Mouse (Mus musculus) midbrain, embryonic 12.5 days (tissue): Measurements from ENCODE around the gene Gm10153. TPM values are rescaled to one million over a fixed set of nuclear protein-coding genes. Genes with fewer than 3 reads are reported as not detected.
"Not testable (repeated sequence)": the region's sequence is repeated elsewhere in the genome, so short reads cannot be mapped to it uniquely, and the experiment has no call there.

Experiments used
- ATAC-seq: fragments of 200-750 bp; cut with Nextera tagmentation; 2 replicates; pipeline ENCODE4 v1.8.0; 2017; ENCODE audit warnings: low read depth, moderate TSS enrichment, moderate library complexity; ENCODE audit not compliant: low FRiP score
- H3K27ac ChIP-seq: fragments of 300-500 bp; sonication (generic); replicated peaks from 2 replicates; pipeline ENCODE4 v1.5.1; 2016; ENCODE audit warnings: mild to moderate bottlenecking
- H3K27me3 ChIP-seq: fragments of 300-500 bp; sonication (generic); 2 replicates; pipeline ENCODE4 v1.6.1; 2016; ENCODE audit warnings: mild to moderate bottlenecking
- H3K36me3 ChIP-seq: fragments of 300-500 bp; sonication (generic); 2 replicates; pipeline ENCODE4 v1.6.1; 2016
- H3K4me1 ChIP-seq: fragments of 300-500 bp; sonication (generic); 2 replicates; pipeline ENCODE4 v1.6.1; 2016
- H3K4me2 ChIP-seq: fragments of 300-500 bp; sonication (generic); replicated peaks from 2 replicates; pipeline ENCODE4 v1.6.1; 2016; ENCODE audit warnings: mild to moderate bottlenecking, moderate library complexity
- H3K4me3 ChIP-seq: fragments of 300-500 bp; sonication (generic); 2 replicates; pipeline ENCODE4 v1.5.1; 2016; ENCODE audit warnings: mild to moderate bottlenecking
- H3K9ac ChIP-seq: fragments of 300-500 bp; sonication (generic); replicated peaks from 2 replicates; pipeline ENCODE4 v1.6.1; 2016; ENCODE audit warnings: mild to moderate bottlenecking, moderate library complexity
- H3K9me3 ChIP-seq: fragments of 300-500 bp; sonication (generic); 2 replicates; pipeline ENCODE4 v1.6.1; 2016; ENCODE audit warnings: mild to moderate bottlenecking
- WGBS: fragments of 180-500 bp; shearing (Covaris S2); methylation state at CpG from one replicate; pipeline ENCODE4 v1.1.7; 2016; 5-methylcytosine and 5-hydroxymethylcytosine counted together
- polyA plus RNA-seq: library from polyadenylated mRNA; unstranded; fragments of >200 nt; fragmentation: Nextera tagmentation; extraction: Ambion mirVana; gene quantifications from 2 replicates; pipeline ENCODE4 v1.2.1, GENCODE M21; 2016

Gene Gm10153
- not detected in 2 replicates for polyA plus RNA-seq

- no peak within 1 kb of the TSS for H3K27ac ChIP-seq
- H3K4me3 ChIP-seq, result no peak within 1 kb of the TSS
- no peaks in the 10 kb centered on the region for H3K36me3 ChIP-seq
- H3K27me3 ChIP-seq, result no peaks in the 10 kb centered on the region
- 53% methylated on average over 2 of the region's 2 CpGs for WGBS
- H3K4me2 ChIP-seq, result no peak within 1 kb of the TSS
- ATAC-seq, result no peak
- H3K9me3 ChIP-seq, result no peaks in the 10 kb centered on the region
- no peaks in the 10 kb centered on the region for H3K4me1 ChIP-seq
- H3K9ac ChIP-seq, result no peak within 1 kb of the TSS
These were observed at the start of gene Gm10153 for GRCm38 (mm10) chr7:142190289-142190688. TSS of gene Gm10153 (minus strand) at chr7:142190389.

- Histone ChIP-seq H3K27ac (no peak overlapping the region), H3K4me1 (no peaks in the 10 kb centered on the region), H3K4me2 (no peak overlapping the region), H3K9ac (no peak overlapping the region), H3K9me3 (peaks cover 15% of the 10 kb centered on the region), H3K36me3 (no peaks in the 10 kb centered on the region), H3K27me3 (no peaks in the 10 kb centered on the region), H3K4me3 (no peak overlapping the region)
- WGBS, result 24% methylated on average over 1 of the region's 1 CpGs
- ATAC-seq, result no peak
These were observed 41.4 kb upstream of the Gm10153 start for GRCm38 (mm10) chr7:142231540-142231939.

GRCm38 (mm10) chr7:142229871-142230270 lies 39.7 kb upstream of the Gm10153 start, which contains the start of gene Krtap5-5:
TSS of gene Krtap5-5 (minus strand) at chr7:142229971.
- H3K9me3 ChIP-seq, H3K4me1 ChIP-seq: not testable (repeated sequence)
- 64% methylated on average over 3 of the region's 3 CpGs for whole genome bisulfite sequencing

GRCm38 (mm10) chr7:142224518-142224917 lies 34.3 kb upstream of the Gm10153 start:
- Histone ChIP-seq H3K27ac (no peak overlapping the region), H3K4me3 (no peak overlapping the region), H3K9me3 (no peaks in the 10 kb centered on the region), H3K27me3 (no peaks in the 10 kb centered on the region), H3K4me2 (no peak overlapping the region), H3K9ac (no peak overlapping the region), H3K36me3 (no peaks in the 10 kb centered on the region), H3K4me1 (no peaks in the 10 kb centered on the region)
- no peak for ATAC-seq
- WGBS, result 58% methylated on average over 2 of the region's 2 CpGs

More at GRCm38 (mm10) chr7:142229871-142230270, 39.7 kb upstream of the Gm10153 start, which contains the start of gene Krtap5-5:
- H3K9ac ChIP-seq, H3K4me2 ChIP-seq, ATAC-seq, H3K27me3 ChIP-seq, H3K4me3 ChIP-seq, H3K36me3 ChIP-seq, H3K27ac ChIP-seq: not testable (repeated sequence)

- not testable (repeated sequence) for H3K27ac ChIP-seq, H3K4me2 ChIP-seq, H3K9ac ChIP-seq, H3K36me3 ChIP-seq, ATAC-seq, H3K9me3 ChIP-seq, H3K4me3 ChIP-seq, H3K27me3 ChIP-seq, H3K4me1 ChIP-seq
- 65% methylated on average over 1 of the region's 1 CpGs for WGBS
These were observed 21.9 kb upstream of the Gm10153 start for GRCm38 (mm10) chr7:142212136-142212535.

GRCm38 (mm10) chr7:142211559-142211958 lies 21.4 kb upstream of the Gm10153 start, which contains the start of gene Gm7579:
TSS of gene Gm7579 (plus strand) at chr7:142211859.
- Histone ChIP-seq H3K27ac (no peak within 1 kb of the TSS), H3K4me3 (no peak within 1 kb of the TSS), H3K36me3 (no peaks in the 10 kb centered on the region), H3K9ac (no peak within 1 kb of the TSS), H3K4me1 (no peaks in the 10 kb centered on the region), H3K9me3 (no peaks in the 10 kb centered on the region), H3K4me2 (no peak within 1 kb of the TSS), H3K27me3 (no peaks in the 10 kb centered on the region)
- ATAC-seq, result no peak
- WGBS, result 100% methylated on average over 1 of the region's 1 CpGs

- not testable (repeated sequence) for H3K4me1 ChIP-seq, H3K9me3 ChIP-seq, H3K4me3 ChIP-seq, H3K9ac ChIP-seq, ATAC-seq, H3K4me2 ChIP-seq, H3K27me3 ChIP-seq, H3K27ac ChIP-seq, H3K36me3 ChIP-seq
- 76% methylated on average over 5 of the region's 5 CpGs for WGBS
These were observed 16.7 kb upstream of the Gm10153 start for GRCm38 (mm10) chr7:142206891-142207290.

GRCm38 (mm10) chr7:142205488-142205887 lies 15.3 kb upstream of the Gm10153 start:
- Histone ChIP-seq H3K4me1 (no peaks in the 10 kb centered on the region), H3K4me2 (no peak overlapping the region), H3K9me3 (no peaks in the 10 kb centered on the region), H3K4me3 (no peak overlapping the region), H3K27me3 (no peaks in the 10 kb centered on the region), H3K36me3 (no peaks in the 10 kb centered on the region), H3K9ac (no peak overlapping the region), H3K27ac (no peak overlapping the region)
- no peak for ATAC-seq

GRCm38 (mm10) chr7:142201064-142201463 lies 10.9 kb upstream of the Gm10153 start, which contains the start of gene Krtap5-3:
TSS of gene Krtap5-3 (plus strand) at chr7:142201364.
- no peaks in the 10 kb centered on the region for H3K36me3 ChIP-seq
- H3K9me3 ChIP-seq, result no peaks in the 10 kb centered on the region
- no peak within 1 kb of the TSS for H3K9ac ChIP-seq
- H3K27ac ChIP-seq, result no peak within 1 kb of the TSS
- ATAC-seq, result no peak
- WGBS, result 79% methylated on average over 1 of the region's 1 CpGs
- no peaks in the 10 kb centered on the region for H3K4me1 ChIP-seq
- no peak within 1 kb of the TSS for H3K4me2 ChIP-seq
- no peaks in the 10 kb centered on the region for H3K27me3 ChIP-seq
- no peak within 1 kb of the TSS for H3K4me3 ChIP-seq

- no peaks in the 10 kb centered on the region for H3K36me3 ChIP-seq
- H3K9me3 ChIP-seq, result no peaks in the 10 kb centered on the region
- 83% methylated on average over 2 of the region's 2 CpGs for WGBS
- no peak overlapping the region for H3K4me3 ChIP-seq
- no peak overlapping the region for H3K27ac ChIP-seq
- H3K4me1 ChIP-seq, result no peaks in the 10 kb centered on the region
- H3K4me2 ChIP-seq, result no peak overlapping the region
- no peaks in the 10 kb centered on the region for H3K27me3 ChIP-seq
- no peak overlapping the region for H3K9ac ChIP-seq
- no peak for ATAC-seq
These were observed 8.6 kb upstream of the Gm10153 start for GRCm38 (mm10) chr7:142198748-142199147.

- 58% methylated on average over 2 of the region's 2 CpGs for WGBS
- no peak overlapping the region for H3K4me3 ChIP-seq
- no peaks in the 10 kb centered on the region for H3K36me3 ChIP-seq
- no peak overlapping the region for H3K27ac ChIP-seq
- ATAC-seq, result no peak
- H3K27me3 ChIP-seq, result no peaks in the 10 kb centered on the region
- H3K9me3 ChIP-seq, result no peaks in the 10 kb centered on the region
- no peak overlapping the region for H3K9ac ChIP-seq
- H3K4me1 ChIP-seq, result no peaks in the 10 kb centered on the region
- no peak overlapping the region for H3K4me2 ChIP-seq
These were observed 2.0 kb downstream of the Gm10153 start for GRCm38 (mm10) chr7:142188156-142188555.

- no peaks in the 10 kb centered on the region for H3K36me3 ChIP-seq
- H3K9ac ChIP-seq, result no peak overlapping the region
- H3K4me2 ChIP-seq, result no peak overlapping the region
- no peak overlapping the region for H3K27ac ChIP-seq
- ATAC-seq, result no peak
- 65% methylated on average over 1 of the region's 1 CpGs for WGBS
- H3K4me3 ChIP-seq, result no peak overlapping the region
- no peaks in the 10 kb centered on the region for H3K4me1 ChIP-seq
- no peaks in the 10 kb centered on the region for H3K27me3 ChIP-seq
- no peaks in the 10 kb centered on the region for H3K9me3 ChIP-seq
These were observed 9.2 kb downstream of the Gm10153 start for GRCm38 (mm10) chr7:142181021-142181420.

- Histone ChIP-seq H3K4me2 (no peak overlapping the region), H3K27ac (no peak overlapping the region), H3K27me3 (no peaks in the 10 kb centered on the region), H3K4me1 (no peaks in the 10 kb centered on the region), H3K36me3 (no peaks in the 10 kb centered on the region), H3K9me3 (no peaks in the 10 kb centered on the region), H3K4me3 (no peak overlapping the region), H3K9ac (no peak overlapping the region)
- 68% methylated on average over 1 of the region's 1 CpGs for WGBS
- no peak for ATAC-seq
These were observed 11.5 kb downstream of the Gm10153 start for GRCm38 (mm10) chr7:142178685-142179084.
